ENCODE assay signal across 8 mouse cellular contexts in genomic region chr10:122045946-122046345, GRCm38 (mm10). TPM values are rescaled to one million over a fixed set of nuclear protein-coding genes. Genes with fewer than 3 reads are reported as not detected.
DNase-seq lines count a peak whose midpoint lies in the region; ATAC-seq and TF ChIP-seq lines count a peak whose summit lies in the region.

No protein-coding gene starts in this region.

- no peak overlapping the region for H3K9ac ChIP-seq in embryonic facial prominence, embryonic 15.5 days
- peak overlapping the region; percentile 92 for H3K9ac ChIP-seq in limb, embryonic 14.5 days (ENCODE audit: low read depth, low read length, severe bottlenecking)

- H3K27ac ChIP-seq in embryonic facial prominence, embryonic 15.5 days (replicated peaks), result no peak overlapping the region
- H3K27ac ChIP-seq in limb, embryonic 14.5 days (replicated peaks; ENCODE audit: low read depth, low read length), result no peak overlapping the region

- TF ChIP-seq POLR2A in limb, embryonic 14.5 days (IDR thresholded peaks at IDR 0.05; ENCODE audit: borderline replicate concordance, extremely low read depth, insufficient read depth, insufficient read length), result no peak

- peak overlapping the region; percentile 76 for H3K4me3 ChIP-seq in embryonic facial prominence, embryonic 15.5 days (replicated peaks)
- peak overlapping the region; percentile 82 for H3K4me3 ChIP-seq in limb, embryonic 14.5 days (replicated peaks; ENCODE audit: low read length)

- peak; percentile 21 for DNase-seq in kidney, postnatal 10 days
- no peak for DNase-seq in kidney, postnatal 14 days
- no peak for DNase-seq in limb, embryonic 14.5 days (ENCODE audit: low spot score)
- DNase-seq in retina, postnatal 1 day, result peak; percentile 87
- no peak for DNase-seq in adrenal gland, postnatal 10 days
- DNase-seq in thymus, postnatal 25 days, result no peak
- DNase-seq in natural killer cell, adult 2 months (ENCODE audit: low spot score in 2 of 2), result no peak

- ATAC-seq in embryonic facial prominence, embryonic 15.5 days (ENCODE audit: insufficient number of reproducible peaks, low FRiP score, low TSS enrichment, low read depth), result no peak
- ATAC-seq in limb, embryonic 14.5 days (ENCODE audit: low FRiP score, low read depth), result no peak

- no peaks in the 10 kb centered on the region for H3K36me3 ChIP-seq in embryonic facial prominence, embryonic 15.5 days
- no peaks in the 10 kb centered on the region for H3K36me3 ChIP-seq in limb, embryonic 14.5 days (ENCODE audit: control insufficient read depth, insufficient read depth, low read length)

- H3K27me3 ChIP-seq in embryonic facial prominence, embryonic 15.5 days, result no peaks in the 10 kb centered on the region
- H3K27me3 ChIP-seq in limb, embryonic 14.5 days (ENCODE audit: control insufficient read depth, insufficient read depth, low read length), result no peaks in the 10 kb centered on the region

- H3K4me2 ChIP-seq in embryonic facial prominence, embryonic 15.5 days (replicated peaks), result peak overlapping the region; percentile 83
- H3K4me2 ChIP-seq in limb, embryonic 14.5 days (replicated peaks; ENCODE audit: low read depth, low read length, severe bottlenecking), result peak overlapping the region; percentile 81

- no peaks in the 10 kb centered on the region for H3K9me3 ChIP-seq in embryonic facial prominence, embryonic 15.5 days (replicated peaks)
- no peaks in the 10 kb centered on the region for H3K9me3 ChIP-seq in limb, embryonic 14.5 days (ENCODE audit: control insufficient read depth, low read length)

- 25% methylated on average over 9 of the region's 9 CpGs for WGBS in embryonic facial prominence, embryonic 15.5 days
- WGBS in limb, embryonic 14.5 days, result 31% methylated on average over 9 of the region's 9 CpGs

- H3K4me1 ChIP-seq in embryonic facial prominence, embryonic 15.5 days, result peaks cover 6% of the 10 kb centered on the region
- peaks cover 4% of the 10 kb centered on the region for H3K4me1 ChIP-seq in limb, embryonic 14.5 days (ENCODE audit: control insufficient read depth, insufficient read depth, low read length)

RNA-seq across cellular contexts. Expression of gene Srgap1, which starts 1.2 kb away (rescaled TPM):
- 11.3 and 13.1 TPM in 2 replicates for polyA plus RNA-seq in embryonic facial prominence, embryonic 15.5 days (2015; fragmentation: Nextera tagmentation; extraction: Ambion mirVana)
- polyA plus RNA-seq in limb, embryonic 14.5 days (2012; rRNA removed), result 18.2 and 21.4 TPM in 2 replicates
- polyA plus RNA-seq in limb, embryonic 14.5 days (2014; fragmentation: Nextera tagmentation; extraction: Ambion mirVana), result 9.6 and 13.3 TPM in 2 replicates
- 1 to 10 TPM; 3.6 to 7.3 TPM for total RNA-seq in adrenal gland, postnatal 10 days (2021)

RNA-seq across cellular contexts. Expression of gene Rxylt1, which starts 51.2 kb away (rescaled TPM):
- polyA plus RNA-seq in embryonic facial prominence, embryonic 15.5 days (2015; fragmentation: Nextera tagmentation; extraction: Ambion mirVana), result 47.5 and 51.2 TPM in 2 replicates
- 18.1 and 25.5 TPM in 2 replicates for polyA plus RNA-seq in limb, embryonic 14.5 days (2012; rRNA removed)
- 64.1 and 64.9 TPM in 2 replicates for polyA plus RNA-seq in limb, embryonic 14.5 days (2014; fragmentation: Nextera tagmentation; extraction: Ambion mirVana)
- total RNA-seq in adrenal gland, postnatal 10 days (2021), result 10 to 100 TPM; 52.2 to 54.0 TPM

Comparison
In these comparisons a context has a peak if more than half of its experiments do, and no peak if none do; other contexts are left out.
1. DNase-seq: peak in kidney, postnatal 10 days (single experiment) and retina, postnatal 1 day (single experiment); none in kidney, postnatal 14 days (single experiment), limb, embryonic 14.5 days (single experiment), adrenal gland, postnatal 10 days (single experiment), thymus, postnatal 25 days (single experiment) and natural killer cell, adult 2 months (0 of 2).